Mouse (Mus musculus): ENCODE data around the gene D10Wsu102e.

GRCm38 (mm10) chr10:83477286-83477685, 117.3 kb downstream of the D10Wsu102e start:
- TF ChIP-seq POLR2A (IDR thresholded peaks at IDR 0.05; ENCODE audit: borderline replicate concordance, extremely low read depth, low read depth, low read length) (no peak), CTCF (IDR thresholded peaks at IDR 0.05; ENCODE audit: insufficient read depth, low read length) (no peak)
